Mouse (Mus musculus): ENCODE data around the gene Cx3cl1. TPM values are rescaled to one million over a fixed set of nuclear protein-coding genes. Genes with fewer than 3 reads are reported as not detected.

The Cx3cl1 gene
- polyA plus RNA-seq, 1 experiment from 2014 or later: 8.8 TPM

GRCm38 (mm10) chr8:94778473-94778872 lies 6.7 kb downstream of the Cx3cl1 start:
- Histone ChIP-seq H3K9ac (ENCODE audit: low read depth, low read length) (no peak overlapping the region), H3K27me3 (ENCODE audit: control insufficient read depth, insufficient read depth, low read length) (peaks cover 17% of the 10 kb centered on the region), H3K4me3 (ENCODE audit: low read depth, low read length) (no peak overlapping the region), H3K36me3 (ENCODE audit: control insufficient read depth, insufficient read depth, low read length) (no peaks in the 10 kb centered on the region), H3K4me2 (peak overlapping the region; percentile 25; the same call in 1 of the 2 replicates), H3K9me3 (replicated peaks; ENCODE audit: control insufficient read depth, low read length) (no peaks in the 10 kb centered on the region), H3K4me1 (ENCODE audit: control insufficient read depth, insufficient read depth, low read length) (peaks cover 28% of the 10 kb centered on the region), H3K27ac (ENCODE audit: low read depth, low read length) (peak overlapping the region; percentile 68)
- 46% methylated on average over 5 of the region's 5 CpGs for WGBS (ENCODE audit: insufficient replicate concordance)
- ATAC-seq (replicated peaks; ENCODE audit: insufficient number of reproducible peaks, low FRiP score, low TSS enrichment): 0 out of 2 replicates have a peak, but pooled peaks have one; percentile 33

GRCm38 (mm10) chr8:94778895-94779533 lies 7.2 kb downstream of the Cx3cl1 start:
- H3K27me3 ChIP-seq (ENCODE audit: control insufficient read depth, insufficient read depth, low read length): peaks cover 12% of the 10 kb centered on the region; the same call in 1 of the 2 replicates
- H3K36me3 ChIP-seq (ENCODE audit: control insufficient read depth, insufficient read depth, low read length): no peaks in the 10 kb centered on the region
- H3K4me3 ChIP-seq (ENCODE audit: low read depth, low read length): no peak overlapping the region
- H3K27ac ChIP-seq (ENCODE audit: low read depth, low read length): no peak overlapping the region
- H3K9ac ChIP-seq (ENCODE audit: low read depth, low read length): no peak overlapping the region
- peak overlapping the region; percentile 0; the same call in 1 of the 2 replicates for H3K4me2 ChIP-seq
- WGBS (ENCODE audit: insufficient replicate concordance): 68% methylated on average over 10 of the region's 10 CpGs
- peaks cover 30% of the 10 kb centered on the region for H3K4me1 ChIP-seq (ENCODE audit: control insufficient read depth, insufficient read depth, low read length)
- no peak for ATAC-seq (replicated peaks; ENCODE audit: insufficient number of reproducible peaks, low FRiP score, low TSS enrichment)
- H3K9me3 ChIP-seq (replicated peaks; ENCODE audit: control insufficient read depth, low read length): no peaks in the 10 kb centered on the region

DNA sequence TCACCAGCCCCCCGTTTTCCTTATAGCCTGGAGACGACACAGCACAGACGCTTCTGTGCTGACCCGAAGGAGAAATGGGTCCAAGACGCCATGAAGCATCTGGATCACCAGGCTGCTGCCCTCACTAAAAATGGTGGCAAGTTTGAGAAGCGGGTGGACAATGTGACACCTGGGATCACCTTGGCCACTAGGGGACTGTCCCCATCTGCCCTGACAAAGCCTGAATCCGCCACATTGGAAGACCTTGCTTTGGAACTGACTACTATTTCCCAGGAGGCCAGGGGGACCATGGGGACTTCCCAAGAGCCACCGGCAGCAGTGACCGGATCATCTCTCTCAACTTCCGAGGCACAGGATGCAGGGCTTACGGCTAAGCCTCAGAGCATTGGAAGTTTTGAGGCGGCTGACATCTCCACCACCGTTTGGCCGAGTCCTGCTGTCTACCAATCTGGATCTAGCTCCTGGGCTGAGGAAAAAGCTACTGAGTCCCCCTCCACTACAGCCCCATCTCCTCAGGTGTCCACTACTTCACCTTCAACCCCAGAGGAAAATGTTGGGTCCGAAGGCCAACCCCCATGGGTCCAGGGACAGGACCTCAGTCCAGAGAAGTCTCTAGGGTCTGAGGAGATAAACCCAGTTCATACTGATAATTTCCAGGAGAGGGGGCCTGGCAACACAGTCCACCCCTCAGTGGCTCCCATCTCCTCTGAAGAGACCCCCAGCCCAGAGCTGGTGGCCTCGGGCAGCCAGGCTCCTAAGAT lies 7.9 kb downstream of the Cx3cl1 start:
- Histone ChIP-seq H3K36me3 (ENCODE audit: control insufficient read depth, insufficient read depth, low read length) (no peaks in the 10 kb centered on the region), H3K27me3 (ENCODE audit: control insufficient read depth, insufficient read depth, low read length) (peaks cover 5% of the 10 kb centered on the region; the same call in 1 of the 2 replicates), H3K9me3 (replicated peaks; ENCODE audit: control insufficient read depth, low read length) (no peaks in the 10 kb centered on the region), H3K9ac (ENCODE audit: low read depth, low read length) (no peak overlapping the region), H3K4me2 (no peak overlapping the region), H3K27ac (ENCODE audit: low read depth, low read length) (no peak overlapping the region), H3K4me3 (ENCODE audit: low read depth, low read length) (no peak overlapping the region), H3K4me1 (ENCODE audit: control insufficient read depth, insufficient read depth, low read length) (peaks cover 33% of the 10 kb centered on the region)
- WGBS (ENCODE audit: insufficient replicate concordance): 92% methylated on average over 16 of the region's 16 CpGs
- no peak for ATAC-seq (replicated peaks; ENCODE audit: insufficient number of reproducible peaks, low FRiP score, low TSS enrichment)

GRCm38 (mm10) chr8:94780491-94781154 lies 8.8 kb downstream of the Cx3cl1 start:
- H3K4me2 ChIP-seq: no peak overlapping the region
- H3K4me1 ChIP-seq (ENCODE audit: control insufficient read depth, insufficient read depth, low read length): peaks cover 33% of the 10 kb centered on the region
- no peak for ATAC-seq (replicated peaks; ENCODE audit: insufficient number of reproducible peaks, low FRiP score, low TSS enrichment)
- H3K9me3 ChIP-seq (replicated peaks; ENCODE audit: control insufficient read depth, low read length): no peaks in the 10 kb centered on the region
- peaks cover 3% of the 10 kb centered on the region; the same call in 1 of the 2 replicates for H3K27me3 ChIP-seq (ENCODE audit: control insufficient read depth, insufficient read depth, low read length)
- no peak overlapping the region for H3K27ac ChIP-seq (ENCODE audit: low read depth, low read length)
- no peak overlapping the region for H3K4me3 ChIP-seq (ENCODE audit: low read depth, low read length)
- H3K9ac ChIP-seq (ENCODE audit: low read depth, low read length): no peak overlapping the region
- 59% methylated on average over 21 of the region's 21 CpGs for WGBS (ENCODE audit: insufficient replicate concordance)
- no peaks in the 10 kb centered on the region for H3K36me3 ChIP-seq (ENCODE audit: control insufficient read depth, insufficient read depth, low read length)

- ATAC-seq (replicated peaks; ENCODE audit: insufficient number of reproducible peaks, low FRiP score, low TSS enrichment): no peak
- Histone ChIP-seq H3K36me3 (ENCODE audit: control insufficient read depth, insufficient read depth, low read length) (no peaks in the 10 kb centered on the region), H3K9me3 (replicated peaks; ENCODE audit: control insufficient read depth, low read length) (no peaks in the 10 kb centered on the region), H3K27me3 (ENCODE audit: control insufficient read depth, insufficient read depth, low read length) (no peaks in the 10 kb centered on the region), H3K4me3 (ENCODE audit: low read depth, low read length) (no peak overlapping the region; the same call in 1 of the 2 replicates), H3K9ac (ENCODE audit: low read depth, low read length) (no peak overlapping the region), H3K4me2 (peak overlapping the region; percentile 30), H3K4me1 (ENCODE audit: control insufficient read depth, insufficient read depth, low read length) (peaks cover 33% of the 10 kb centered on the region), H3K27ac (ENCODE audit: low read depth, low read length) (no peak overlapping the region)
- WGBS (ENCODE audit: insufficient replicate concordance): 50% methylated on average over 7 of the region's 7 CpGs
These were observed 9.5 kb downstream of the Cx3cl1 start for GRCm38 (mm10) chr8:94781155-94781837.

DNA sequence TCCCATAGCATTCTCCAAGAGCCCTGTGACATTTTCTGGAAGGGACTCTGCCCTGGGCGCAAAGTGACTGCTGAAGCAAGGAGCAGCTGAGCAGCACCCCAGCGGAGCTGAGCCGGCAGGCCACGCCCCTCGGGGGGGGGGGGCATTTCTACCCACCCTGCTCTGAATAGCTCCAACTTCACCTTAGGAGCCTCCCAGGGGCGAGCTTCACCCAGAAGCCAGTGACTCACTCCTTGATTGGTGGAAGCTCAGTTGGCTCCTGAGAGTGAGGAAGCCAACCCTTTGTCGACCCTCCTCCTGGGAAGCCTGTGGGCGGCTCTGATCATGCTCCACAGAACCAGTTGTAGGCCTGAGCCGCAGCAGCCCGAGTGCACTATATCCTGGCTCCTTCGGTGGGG lies 10.0 kb downstream of the Cx3cl1 start:
- H3K9ac ChIP-seq (ENCODE audit: low read depth, low read length): no peak overlapping the region
- no peaks in the 10 kb centered on the region for H3K36me3 ChIP-seq (ENCODE audit: control insufficient read depth, insufficient read depth, low read length)
- H3K9me3 ChIP-seq (replicated peaks; ENCODE audit: control insufficient read depth, low read length): no peaks in the 10 kb centered on the region
- peak overlapping the region; percentile 30 for H3K4me2 ChIP-seq
- peaks cover 33% of the 10 kb centered on the region for H3K4me1 ChIP-seq (ENCODE audit: control insufficient read depth, insufficient read depth, low read length)
- 11% methylated on average over 9 of the region's 11 CpGs for WGBS (ENCODE audit: insufficient replicate concordance)
- ATAC-seq (replicated peaks; ENCODE audit: insufficient number of reproducible peaks, low FRiP score, low TSS enrichment): no peak; the same call in 1 of the 2 replicates
- no peak overlapping the region for H3K27ac ChIP-seq (ENCODE audit: low read depth, low read length)
- H3K27me3 ChIP-seq (ENCODE audit: control insufficient read depth, insufficient read depth, low read length): no peaks in the 10 kb centered on the region
- no peak overlapping the region; the same call in 1 of the 2 replicates for H3K4me3 ChIP-seq (ENCODE audit: low read depth, low read length)

DNA sequence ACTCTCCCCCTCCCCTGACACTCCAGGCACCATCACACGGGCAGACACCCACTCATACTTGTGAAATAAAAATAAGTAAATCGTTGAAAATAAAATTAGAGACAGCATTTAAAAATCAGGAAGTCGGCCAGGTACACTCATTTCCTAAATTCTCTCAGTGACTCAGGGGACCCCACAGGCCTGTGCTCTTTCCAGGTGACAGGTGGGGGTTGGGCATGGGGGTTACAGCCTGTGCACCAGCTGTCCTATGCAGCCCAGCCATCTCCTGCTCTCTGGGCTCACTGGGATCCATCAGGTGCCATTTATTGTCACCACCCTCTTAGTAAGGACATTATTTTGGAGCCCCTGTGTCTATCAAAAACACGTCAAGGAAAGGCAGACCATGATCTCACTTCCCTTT lies 12.1 kb downstream of the Cx3cl1 start:
- Histone ChIP-seq H3K4me3 (ENCODE audit: low read depth, low read length) (no peak overlapping the region), H3K9ac (ENCODE audit: low read depth, low read length) (no peak overlapping the region), H3K36me3 (ENCODE audit: control insufficient read depth, insufficient read depth, low read length) (no peaks in the 10 kb centered on the region), H3K27me3 (ENCODE audit: control insufficient read depth, insufficient read depth, low read length) (no peaks in the 10 kb centered on the region), H3K4me1 (ENCODE audit: control insufficient read depth, insufficient read depth, low read length) (peaks cover 20% of the 10 kb centered on the region), H3K27ac (ENCODE audit: low read depth, low read length) (no peak overlapping the region), H3K4me2 (no peak overlapping the region), H3K9me3 (replicated peaks; ENCODE audit: control insufficient read depth, low read length) (no peaks in the 10 kb centered on the region)
- WGBS (ENCODE audit: insufficient replicate concordance): 54% methylated on average over 4 of the region's 4 CpGs
- ATAC-seq (replicated peaks; ENCODE audit: insufficient number of reproducible peaks, low FRiP score, low TSS enrichment): no peak
